Mouse (Mus musculus) brain, embryonic 14.5 days (tissue): Measurements from ENCODE around the gene Btbd1.

ENCODE experiments used
- CTCF ChIP-seq: fragments of 200-500 bp; IDR thresholded peaks from 2 replicates; pipeline ENCODE4 v1.5.1; 2012; ENCODE audit warnings: inconsistent platforms, mild to moderate bottlenecking, moderate library complexity, borderline replicate concordance; ENCODE audit not compliant: insufficient read depth, insufficient read length; ENCODE audit errors: extremely low read depth
- POLR2A ChIP-seq: fragments of 200-500 bp; IDR thresholded peaks from 2 replicates; pipeline ENCODE4 v1.6.1; 2012; ENCODE audit warnings: mild to moderate bottlenecking, inconsistent platforms, borderline replicate concordance; ENCODE audit not compliant: poor library complexity, insufficient read depth, insufficient read length, severe bottlenecking; ENCODE audit errors: extremely low read depth

GRCm38 (mm10) chr7:81875372-81875771, 46.1 kb upstream of the Btbd1 start:
- no peak for TF ChIP-seq POLR2A
- TF ChIP-seq CTCF, result no peak
